Mouse (Mus musculus) kidney, embryonic 14.5 days (tissue): ENCODE results near the gene Zfp462. TPM values are rescaled to one million over a fixed set of nuclear protein-coding genes. Genes with fewer than 3 reads are reported as not detected.
"Not testable (repeated sequence)": the region's sequence is repeated elsewhere in the genome, so short reads cannot be mapped to it uniquely, and the experiment has no call there.

Source experiments
- ATAC-seq: fragments of 200-750 bp; cut with Nextera tagmentation; 2 replicates; pipeline ENCODE4 v1.8.0; 2017; ENCODE audit warnings: moderate number of reproducible peaks, mild to moderate bottlenecking, moderate TSS enrichment, moderate library complexity; ENCODE audit not compliant: low FRiP score, low TSS enrichment
- H3K27ac ChIP-seq: fragments of 300-500 bp; sonication (generic); 2 replicates; pipeline ENCODE4 v1.5.1; 2014; ENCODE audit warnings: low read depth, mild to moderate bottlenecking, low read length, moderate library complexity, mixed read lengths
- H3K27me3 ChIP-seq: fragments of 300-500 bp; sonication (generic); 2 replicates; pipeline ENCODE4 v1.6.1; 2014; ENCODE audit warnings: mild to moderate bottlenecking, low read length; ENCODE audit not compliant: control insufficient read depth, insufficient read depth
- H3K36me3 ChIP-seq: fragments of 300-500 bp; sonication (generic); 2 replicates; pipeline ENCODE4 v1.6.1; 2014; ENCODE audit warnings: low read length, mixed read lengths; ENCODE audit not compliant: control insufficient read depth, insufficient read depth
- H3K4me1 ChIP-seq: fragments of 300-500 bp; sonication (generic); 2 replicates; pipeline ENCODE4 v1.6.1; 2014; ENCODE audit warnings: low read length, mixed read lengths; ENCODE audit not compliant: control insufficient read depth, insufficient read depth
- H3K4me2 ChIP-seq: fragments of 300-500 bp; sonication (generic); replicated peaks from 2 replicates; pipeline ENCODE4 v1.6.1; 2014; ENCODE audit warnings: low read depth, mild to moderate bottlenecking, low read length
- H3K4me3 ChIP-seq: fragments of 300-500 bp; sonication (generic); 2 replicates; pipeline ENCODE4 v1.5.1; 2014; ENCODE audit warnings: mild to moderate bottlenecking, low read length
- H3K9ac ChIP-seq: fragments of 300-500 bp; sonication (generic); 2 replicates; pipeline ENCODE4 v1.6.1; 2014; ENCODE audit warnings: low read depth, mild to moderate bottlenecking, low read length, moderate library complexity
- H3K9me3 ChIP-seq: fragments of 300-500 bp; sonication (generic); 2 replicates; pipeline ENCODE4 v1.6.1; 2016; ENCODE audit warnings: low read length; ENCODE audit not compliant: control insufficient read depth
- WGBS: fragments of 180-500 bp; shearing (Covaris S2); extraction: QIAGEN DNeasy Blood & Tissue Kit; methylation state at CpG from one replicate; pipeline ENCODE4 v1.1.7; 2014; 5-methylcytosine and 5-hydroxymethylcytosine counted together
- polyA plus RNA-seq: library from polyadenylated mRNA; unstranded; fragments of >200 nt; fragmentation: Nextera tagmentation; extraction: Ambion mirVana; gene quantifications from 2 replicates; pipeline ENCODE4 v1.2.1, GENCODE M21; 2014

Gene Zfp462
- polyA plus RNA-seq, 1 experiment from 2014 or later: 10.0 TPM

DNA sequence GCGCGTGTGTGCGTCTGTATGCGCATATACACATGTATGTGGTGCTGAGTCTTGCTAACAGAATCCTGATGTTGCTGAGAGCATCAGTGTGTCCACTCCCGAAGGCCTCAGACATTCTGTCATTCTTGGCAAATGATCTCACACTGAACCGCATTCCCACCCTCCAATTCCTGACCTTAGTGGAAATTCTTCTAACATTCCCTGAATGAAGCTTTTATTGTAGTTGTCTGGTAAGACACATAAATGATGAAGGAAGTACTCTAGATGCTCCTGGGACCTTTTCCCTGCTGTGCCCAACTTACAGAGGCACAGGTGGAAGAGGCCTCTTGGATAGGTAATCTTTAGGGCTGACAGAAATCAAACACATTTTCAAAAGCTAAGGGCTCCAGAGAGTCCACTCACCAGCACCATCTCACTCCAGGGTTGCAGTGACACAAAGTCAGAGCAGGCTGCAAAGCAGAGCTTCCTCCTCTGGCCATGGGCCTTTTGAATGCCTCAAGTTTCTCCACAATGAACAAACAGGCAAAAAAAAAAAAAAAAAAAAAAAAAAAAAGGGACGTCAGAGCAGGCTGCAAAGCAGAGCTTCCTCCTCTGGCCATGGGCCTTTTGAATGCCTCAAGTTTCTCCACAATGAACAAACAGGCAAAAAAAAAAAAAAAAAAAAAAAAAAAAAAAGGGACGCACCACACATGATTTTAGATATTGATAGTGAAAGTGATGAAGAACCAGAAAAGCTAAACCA is 17.4 kb upstream of the Zfp462 start:
- not testable (repeated sequence) for ATAC-seq, H3K27ac ChIP-seq, H3K4me1 ChIP-seq, H3K9me3 ChIP-seq, H3K4me2 ChIP-seq, H3K9ac ChIP-seq, H3K4me3 ChIP-seq, H3K27me3 ChIP-seq, H3K36me3 ChIP-seq
- 79% methylated on average over 8 of the region's 8 CpGs for WGBS

DNA sequence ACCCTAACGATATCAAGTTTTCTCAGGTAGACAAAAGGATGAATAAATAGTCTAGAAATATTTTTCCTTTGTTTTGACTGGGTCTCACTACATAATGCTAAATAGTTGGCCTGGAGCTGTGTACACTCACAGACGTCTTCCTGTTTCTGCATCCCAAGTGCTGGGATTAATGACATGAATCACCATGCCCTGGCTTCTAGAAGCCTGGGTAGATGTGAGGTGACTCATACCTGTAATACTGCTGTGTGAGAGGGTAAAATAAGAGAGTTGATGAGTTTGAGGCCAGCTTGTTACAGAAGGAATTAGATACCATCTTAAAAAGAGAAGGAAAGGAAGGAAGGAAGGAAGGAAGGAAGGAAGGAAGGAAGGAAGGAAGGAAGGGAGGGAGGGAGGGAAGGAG is 15.2 kb upstream of the Zfp462 start:
- no peak for ATAC-seq
- Histone ChIP-seq H3K9me3 (no peaks in the 10 kb centered on the region), H3K4me3 (no peak overlapping the region), H3K4me1 (no peaks in the 10 kb centered on the region), H3K27ac (no peak overlapping the region), H3K4me2 (no peak overlapping the region), H3K9ac (no peak overlapping the region), H3K27me3 (no peaks in the 10 kb centered on the region), H3K36me3 (no peaks in the 10 kb centered on the region)
- 67% methylated on average over 2 of the region's 2 CpGs for WGBS

DNA sequence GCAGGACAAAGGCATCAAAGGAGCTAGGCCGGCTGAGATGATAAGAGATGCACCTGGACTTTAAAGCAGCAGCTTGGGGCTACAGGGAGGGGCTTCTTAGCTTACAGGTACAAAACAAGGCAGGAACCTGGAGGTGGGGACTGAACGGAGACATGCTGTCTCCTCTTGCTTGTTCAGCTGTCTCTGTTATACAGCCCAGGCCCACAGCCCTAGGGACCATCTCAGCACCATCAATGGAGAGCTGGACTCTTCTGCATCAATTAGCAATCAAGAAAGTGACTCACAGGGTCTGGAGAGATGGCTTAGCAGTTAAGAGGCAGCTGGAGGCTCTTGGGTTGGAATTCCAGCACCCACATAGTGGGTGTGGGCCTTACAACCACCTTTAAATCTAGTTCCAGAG is 12.2 kb upstream of the Zfp462 start:
- no peak for ATAC-seq
- no peaks in the 10 kb centered on the region for H3K36me3 ChIP-seq
- no peaks in the 10 kb centered on the region for H3K9me3 ChIP-seq
- H3K27ac ChIP-seq: no peak overlapping the region
- H3K4me1 ChIP-seq: no peaks in the 10 kb centered on the region
- no peak overlapping the region for H3K4me3 ChIP-seq
- H3K4me2 ChIP-seq: no peak overlapping the region
- 30% methylated on average over 2 of the region's 2 CpGs for WGBS
- no peak overlapping the region for H3K9ac ChIP-seq
- no peaks in the 10 kb centered on the region for H3K27me3 ChIP-seq

DNA sequence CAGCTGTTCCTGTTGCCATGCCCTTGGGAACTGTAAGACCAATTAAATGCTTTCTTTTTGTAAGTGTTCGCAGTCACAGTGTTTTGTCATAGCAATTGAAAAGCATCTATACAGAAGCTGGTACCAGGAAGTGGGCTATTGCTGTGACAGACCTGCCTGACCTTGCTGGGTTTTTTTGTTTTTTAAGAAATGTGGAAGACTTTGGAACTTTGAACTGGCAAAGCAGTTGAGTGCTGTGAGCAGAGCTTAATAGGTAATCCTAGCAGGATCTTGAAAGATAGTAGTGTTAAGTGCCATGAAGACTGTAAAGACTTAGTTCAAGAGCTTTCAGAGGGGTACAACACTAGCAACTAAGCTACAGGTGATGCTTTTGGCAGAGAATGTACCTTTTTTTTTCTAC is 7.7 kb upstream of the Zfp462 start:
- 94% methylated on average over 1 of the region's 1 CpGs for WGBS
- H3K4me1 ChIP-seq: no peaks in the 10 kb centered on the region
- H3K9me3 ChIP-seq: no peaks in the 10 kb centered on the region
- ATAC-seq: no peak
- no peaks in the 10 kb centered on the region for H3K36me3 ChIP-seq
- no peak overlapping the region for H3K9ac ChIP-seq
- no peaks in the 10 kb centered on the region for H3K27me3 ChIP-seq
- no peak overlapping the region for H3K27ac ChIP-seq
- no peak overlapping the region for H3K4me3 ChIP-seq
- H3K4me2 ChIP-seq: no peak overlapping the region

DNA sequence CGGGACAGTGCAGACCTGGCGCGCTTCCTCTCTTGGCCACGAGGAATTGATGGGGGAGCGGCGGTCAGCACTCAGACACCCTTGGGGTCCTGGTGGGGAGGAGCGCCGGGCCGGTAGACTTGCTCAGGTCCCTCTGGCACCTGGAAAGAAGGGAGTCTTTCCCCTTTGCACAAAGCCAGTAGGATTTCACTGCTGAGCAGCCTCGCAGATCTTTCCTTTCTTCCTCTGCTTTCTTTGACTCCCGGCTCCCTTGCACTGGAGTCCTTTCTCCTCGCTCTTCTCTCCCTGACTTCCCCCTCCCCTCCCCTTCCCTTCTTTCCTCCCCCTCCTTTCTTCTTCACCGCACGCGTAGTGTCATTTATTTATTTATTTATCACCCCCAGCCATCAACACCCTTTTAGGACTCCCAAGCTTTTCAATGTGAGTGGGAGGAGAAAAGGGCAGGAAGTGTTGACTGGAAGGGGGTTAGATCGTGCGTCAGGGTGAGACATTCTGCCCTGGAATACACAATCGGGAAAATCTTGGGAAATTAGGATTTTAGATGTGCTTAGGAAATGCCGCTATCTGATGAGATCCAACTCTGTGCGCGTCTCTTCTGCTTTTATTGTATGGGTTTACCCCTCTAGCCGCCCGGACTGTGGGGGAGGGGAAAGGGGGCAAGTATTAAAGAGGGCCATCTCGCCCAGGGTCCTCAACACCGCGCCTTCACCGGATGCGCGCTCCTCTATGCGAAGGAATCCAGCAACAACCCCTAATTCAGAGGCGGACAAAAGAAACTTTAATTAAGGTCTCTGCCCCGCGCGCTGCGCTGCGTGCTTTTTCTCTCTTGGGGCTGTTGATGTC is 976 bp downstream of the Zfp462 start:
- WGBS: under 1% methylated on average over 36 of the region's 36 CpGs
- peak overlapping the region; percentile 86 for H3K9ac ChIP-seq
- no peaks in the 10 kb centered on the region for H3K27me3 ChIP-seq
- 0 out of 2 replicates have a peak overlapping the region, but pooled peaks have one; percentile 47 for H3K27ac ChIP-seq
- peak; percentile 47 for ATAC-seq
- peaks cover 6% of the 10 kb centered on the region; the same call in 1 of the 2 replicates for H3K4me1 ChIP-seq
- peak overlapping the region; percentile 83 for H3K4me3 ChIP-seq
- no peaks in the 10 kb centered on the region for H3K36me3 ChIP-seq
- no peaks in the 10 kb centered on the region for H3K9me3 ChIP-seq
- peak overlapping the region; percentile 81 for H3K4me2 ChIP-seq

DNA sequence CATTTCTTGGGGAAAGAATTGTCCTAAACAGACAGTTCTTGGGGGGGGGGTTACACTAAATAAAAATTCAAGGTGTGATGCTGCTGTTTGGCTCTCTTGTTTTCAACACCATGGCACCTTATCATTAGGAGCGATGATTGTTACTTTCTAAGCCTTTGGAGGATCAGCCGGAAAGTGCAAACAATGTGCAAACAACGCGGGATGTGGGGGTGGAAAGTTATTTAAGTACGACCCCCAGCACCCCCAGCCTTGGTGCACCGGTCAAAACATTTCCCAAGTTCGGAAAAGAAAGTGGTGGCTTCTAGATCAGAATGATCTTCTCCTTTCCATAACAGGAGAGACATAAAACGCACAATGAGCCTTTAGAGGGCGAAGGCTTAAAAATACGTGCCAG is 1.8 kb downstream of the Zfp462 start:
- Histone ChIP-seq H3K4me3 (peak overlapping the region; percentile 83), H3K9ac (peak overlapping the region; percentile 86), H3K4me2 (peak overlapping the region; percentile 81), H3K27ac (peak overlapping the region; percentile 97), H3K27me3 (no peaks in the 10 kb centered on the region), H3K36me3 (no peaks in the 10 kb centered on the region), H3K9me3 (no peaks in the 10 kb centered on the region), H3K4me1 (peaks cover 11% of the 10 kb centered on the region; the same call in 1 of the 2 replicates)
- WGBS: under 1% methylated on average over 10 of the region's 10 CpGs
- ATAC-seq: no peak

DNA sequence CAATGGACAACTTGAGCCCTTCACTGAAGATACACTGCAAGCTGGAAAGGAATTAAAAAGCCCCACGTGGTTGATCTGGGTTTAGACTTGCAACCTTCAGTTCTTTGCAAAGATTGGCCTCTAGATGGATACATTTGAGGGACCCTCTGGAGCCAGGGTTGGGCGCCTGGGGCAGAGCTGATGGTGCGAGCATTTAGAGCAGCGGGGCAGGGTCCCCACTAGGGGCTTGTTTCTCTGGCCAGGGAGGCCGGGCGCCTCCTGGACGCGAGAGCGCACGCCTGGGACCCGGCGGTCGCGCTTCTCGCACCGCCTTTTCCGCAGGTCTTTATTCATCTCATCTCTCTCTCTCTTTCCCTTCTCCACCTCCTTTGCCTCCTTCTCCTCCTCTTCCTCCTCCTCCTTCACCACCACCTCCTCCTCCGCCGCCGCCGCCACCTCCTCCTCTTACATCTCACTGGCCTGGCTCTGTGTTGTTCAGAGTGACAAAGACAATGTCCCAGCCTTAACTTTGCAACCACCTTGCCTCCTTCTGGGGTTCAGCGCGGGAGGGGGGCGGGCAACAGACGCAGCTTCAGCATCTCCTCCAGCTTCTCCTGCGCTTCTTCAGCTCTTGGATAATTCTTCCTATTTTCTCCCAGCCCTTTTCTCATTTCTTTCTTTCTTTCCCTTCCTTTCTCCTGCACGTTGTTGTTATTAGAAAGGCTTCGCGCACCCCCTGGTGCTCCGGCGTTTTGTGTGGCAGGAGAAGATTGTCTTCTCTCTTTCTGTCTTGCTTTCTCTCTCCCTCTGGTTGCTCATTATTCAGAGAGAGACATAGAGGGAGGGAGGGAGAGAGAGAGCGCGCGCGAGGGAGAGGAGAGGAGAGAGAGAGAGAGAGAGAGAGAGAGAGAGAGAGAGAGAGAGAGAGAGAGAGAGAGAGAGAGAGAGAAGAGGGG is 2.5 kb downstream of the Zfp462 start:
- Histone ChIP-seq H3K4me2 (peak overlapping the region; percentile 81), H3K36me3 (no peaks in the 10 kb centered on the region), H3K4me3 (peak overlapping the region; percentile 83), H3K4me1 (peaks cover 11% of the 10 kb centered on the region; the same call in 1 of the 2 replicates), H3K9ac (peak overlapping the region; percentile 86), H3K9me3 (no peaks in the 10 kb centered on the region), H3K27ac (peak overlapping the region; percentile 97), H3K27me3 (no peaks in the 10 kb centered on the region)
- WGBS: under 1% methylated on average over 31 of the region's 35 CpGs
- ATAC-seq: peak; percentile 61

DNA sequence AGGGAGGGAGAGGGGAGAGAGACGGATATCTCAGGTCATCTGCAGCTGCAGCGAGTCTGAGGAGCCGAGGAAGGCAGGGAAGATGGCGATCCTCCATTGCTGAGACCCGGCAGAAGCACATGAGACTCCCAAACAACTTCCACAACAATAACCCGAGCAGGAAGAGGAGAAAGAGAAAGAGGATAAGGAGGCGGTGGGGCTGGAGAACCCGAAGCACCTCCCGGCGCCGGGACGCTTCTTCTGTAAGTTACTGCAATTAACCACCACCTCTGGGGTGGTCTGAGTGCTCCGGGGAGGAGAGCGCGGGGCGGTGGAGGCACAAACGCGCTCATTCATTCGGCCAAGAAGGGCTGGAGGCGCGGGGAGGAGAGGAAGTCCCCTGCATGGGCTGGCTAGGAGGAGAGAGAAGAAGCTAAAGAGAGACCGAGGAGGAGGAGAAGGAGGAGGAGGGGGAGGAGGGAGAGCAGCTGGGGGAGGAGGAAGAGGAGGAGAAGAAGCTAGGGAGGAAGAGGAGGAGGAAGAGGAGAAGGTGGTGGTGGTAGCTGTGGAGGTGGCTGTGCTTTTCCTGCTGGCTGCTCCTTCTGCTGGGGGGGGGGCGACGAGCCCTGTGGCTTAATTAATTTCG is 3.3 kb downstream of the Zfp462 start:
- Histone ChIP-seq H3K4me2 (peak overlapping the region; percentile 81), H3K4me1 (peaks cover 11% of the 10 kb centered on the region; the same call in 1 of the 2 replicates), H3K4me3 (peak overlapping the region; percentile 83), H3K9me3 (no peaks in the 10 kb centered on the region), H3K36me3 (no peaks in the 10 kb centered on the region), H3K27ac (peak overlapping the region; percentile 97), H3K27me3 (no peaks in the 10 kb centered on the region), H3K9ac (peak overlapping the region; percentile 86)
- WGBS: 1% methylated on average over 24 of the region's 25 CpGs
- ATAC-seq: peak; percentile 56
